Mouse (Mus musculus) intestine, embryonic 14.5 days (tissue): ENCODE data around the gene Rnf214. TPM values are rescaled to one million over a fixed set of nuclear protein-coding genes. Genes with fewer than 3 reads are reported as not detected.

Experiments used
- ATAC-seq: fragments of 200-750 bp; cut with Nextera tagmentation; replicated peaks from 2 replicates; pipeline ENCODE4 v1.8.0; 2017; ENCODE audit warnings: low read depth, moderate number of reproducible peaks, moderate TSS enrichment, moderate library complexity; ENCODE audit not compliant: low FRiP score, low TSS enrichment
- DNase-seq: peaks from one replicate; pipeline ENCODE4 v3.0.0-alpha.2; 2018; ENCODE audit warnings: low spot score
- H3K27ac ChIP-seq: fragments of 300-500 bp; sonication (generic); 2 replicates; pipeline ENCODE4 v1.5.1; 2014; ENCODE audit warnings: low read depth, mild to moderate bottlenecking, control low read depth
- H3K27me3 ChIP-seq: fragments of 300-500 bp; sonication (generic); replicated peaks from 2 replicates; pipeline ENCODE4 v1.6.1; 2014; ENCODE audit warnings: low read length, control low read depth; ENCODE audit not compliant: control insufficient read depth, insufficient read depth
- H3K36me3 ChIP-seq: fragments of 300-500 bp; sonication (generic); 2 replicates; pipeline ENCODE4 v1.6.1; 2014; ENCODE audit warnings: low read length, control low read depth; ENCODE audit not compliant: control insufficient read depth, insufficient read depth
- H3K4me1 ChIP-seq: fragments of 300-500 bp; sonication (generic); replicated peaks from 2 replicates; pipeline ENCODE4 v1.6.1; 2014; ENCODE audit warnings: low read length, control low read depth, mixed read lengths; ENCODE audit not compliant: control insufficient read depth, insufficient read depth
- H3K4me2 ChIP-seq: fragments of 300-500 bp; sonication (generic); 2 replicates; pipeline ENCODE4 v1.6.1; 2014; ENCODE audit warnings: low read length
- H3K4me3 ChIP-seq: fragments of 300-500 bp; sonication (generic); 2 replicates; pipeline ENCODE4 v1.5.1; 2014; ENCODE audit warnings: low read depth, low read length, control low read depth, mixed read lengths
- H3K9ac ChIP-seq: fragments of 300-500 bp; sonication (generic); 2 replicates; pipeline ENCODE4 v1.6.1; 2014; ENCODE audit warnings: mild to moderate bottlenecking, low read length
- H3K9me3 ChIP-seq: fragments of 300-500 bp; sonication (generic); 2 replicates; pipeline ENCODE4 v1.6.1; 2016; ENCODE audit warnings: low read length, control low read depth; ENCODE audit not compliant: control insufficient read depth
- WGBS: fragments of 180-500 bp; shearing (Covaris S2); extraction: QIAGEN DNeasy Blood & Tissue Kit; methylation state at CpG from one replicate; pipeline ENCODE4 v1.1.7; 2014; 5-methylcytosine and 5-hydroxymethylcytosine counted together
- microRNA-seq: library from miRNA; unstranded; fragments of <30 nt; microRNA quantifications from one replicate; pipeline ENCODE4, GENCODE M21; 2016
- polyA plus RNA-seq: library from polyadenylated mRNA; unstranded; fragments of >200 nt; fragmentation: Nextera tagmentation; extraction: Ambion mirVana; gene quantifications from 2 replicates; pipeline ENCODE4 v1.2.1, GENCODE M21; 2014

Rnf214 gene
- polyA plus RNA-seq, 1 experiment from 2014 or later = 47.2 TPM

- DNase-seq = peak; percentile 60
- 6% methylated on average over 21 of the region's 23 CpGs for WGBS
These were observed 78.9 kb downstream of the Rnf214 start for GRCm38 (mm10) chr9:45827663-45828290.

GRCm38 (mm10) chr9:45818406-45819011, 88.2 kb downstream of the Rnf214 start:
- H3K9me3 ChIP-seq = no peaks in the 10 kb centered on the region

More at GRCm38 (mm10) chr9:45827663-45828290, 78.9 kb downstream of the Rnf214 start:
- peak overlapping the region; percentile 83 for H3K27ac ChIP-seq
- H3K27me3 ChIP-seq = no peaks in the 10 kb centered on the region
- H3K4me1 ChIP-seq = peaks cover 5% of the 10 kb centered on the region
- H3K9me3 ChIP-seq = 0 out of 2 replicates have a peak, but pooled peaks cover 2% of the 10 kb centered on the region
- ATAC-seq = peak; percentile 67
- peak overlapping the region; percentile 82 for H3K4me2 ChIP-seq
- peak overlapping the region; percentile 67 for H3K4me3 ChIP-seq
- 0 out of 2 replicates have a peak, but pooled peaks cover under 1% of the 10 kb centered on the region for H3K36me3 ChIP-seq
- peak overlapping the region; percentile 53 for H3K9ac ChIP-seq

GRCm38 (mm10) chr9:45815525-45815924, 91.2 kb downstream of the Rnf214 start:
- H3K4me2 ChIP-seq = no peak overlapping the region
- 72% methylated on average over 10 of the region's 10 CpGs for WGBS
- H3K9me3 ChIP-seq = no peaks in the 10 kb centered on the region
- no peak overlapping the region for H3K27ac ChIP-seq
- no peak overlapping the region for H3K4me3 ChIP-seq
- ATAC-seq (no peak), DNase-seq (no peak)
- H3K27me3 ChIP-seq = no peaks in the 10 kb centered on the region
- no peak overlapping the region for H3K9ac ChIP-seq
- H3K36me3 ChIP-seq = peaks cover 18% of the 10 kb centered on the region
- no peaks in the 10 kb centered on the region for H3K4me1 ChIP-seq

More at GRCm38 (mm10) chr9:45818406-45819011, 88.2 kb downstream of the Rnf214 start:
- no peak overlapping the region for H3K9ac ChIP-seq
- DNase-seq (no peak), ATAC-seq (no peak)
- no peak overlapping the region for H3K4me3 ChIP-seq
- 87% methylated on average over 9 of the region's 9 CpGs for WGBS
- no peak overlapping the region for H3K4me2 ChIP-seq
- H3K4me1 ChIP-seq = no peaks in the 10 kb centered on the region
- no peak overlapping the region for H3K27ac ChIP-seq
- H3K27me3 ChIP-seq = no peaks in the 10 kb centered on the region
- H3K36me3 ChIP-seq = peaks cover 27% of the 10 kb centered on the region

GRCm38 (mm10) chr9:45815113-45815512, 91.6 kb downstream of the Rnf214 start:
- peaks cover 18% of the 10 kb centered on the region for H3K36me3 ChIP-seq
- H3K4me3 ChIP-seq = no peak overlapping the region
- ATAC-seq (no peak), DNase-seq (no peak)
- no peaks in the 10 kb centered on the region for H3K9me3 ChIP-seq
- no peak overlapping the region for H3K27ac ChIP-seq
- no peak overlapping the region for H3K9ac ChIP-seq
- no peak overlapping the region for H3K4me2 ChIP-seq
- no peaks in the 10 kb centered on the region for H3K4me1 ChIP-seq
- 79% methylated on average over 9 of the region's 9 CpGs for WGBS
- no peaks in the 10 kb centered on the region for H3K27me3 ChIP-seq

Small RNA genes lying within 50 kb of the gene (microRNA-seq; reads per million reads assigned to microRNA genes)
- gene Mir7087 = not detected

Other genes starting within 250 kb of the Rnf214 start
- 27.5 and 28.0 TPM in 2 replicates for gene Cep164, start 78.2 kb downstream of the Rnf214 start, polyA plus RNA-seq
- gene Bace1, start 68.3 kb downstream of the Rnf214 start, polyA plus RNA-seq = 26.8 and 28.1 TPM in 2 replicates
- gene Pcsk7, start 414 bp downstream of the Rnf214 start, polyA plus RNA-seq = 14.6 and 15.4 TPM in 2 replicates
- 443 and 452 TPM in 2 replicates for gene Tagln, start 29.1 kb upstream of the Rnf214 start, polyA plus RNA-seq
- gene Sidt2, start 48.3 kb upstream of the Rnf214 start, polyA plus RNA-seq = 37.9 and 41.2 TPM in 2 replicates
- gene Pafah1b2, start 105.8 kb upstream of the Rnf214 start, polyA plus RNA-seq = 156 and 172 TPM in 2 replicates
- gene Sik3, start 105.9 kb upstream of the Rnf214 start, polyA plus RNA-seq = 7.5 and 9.6 TPM in 2 replicates